Comparison of ENCODE assay signal across 9 mouse cellular contexts in the genomic region with DNA sequence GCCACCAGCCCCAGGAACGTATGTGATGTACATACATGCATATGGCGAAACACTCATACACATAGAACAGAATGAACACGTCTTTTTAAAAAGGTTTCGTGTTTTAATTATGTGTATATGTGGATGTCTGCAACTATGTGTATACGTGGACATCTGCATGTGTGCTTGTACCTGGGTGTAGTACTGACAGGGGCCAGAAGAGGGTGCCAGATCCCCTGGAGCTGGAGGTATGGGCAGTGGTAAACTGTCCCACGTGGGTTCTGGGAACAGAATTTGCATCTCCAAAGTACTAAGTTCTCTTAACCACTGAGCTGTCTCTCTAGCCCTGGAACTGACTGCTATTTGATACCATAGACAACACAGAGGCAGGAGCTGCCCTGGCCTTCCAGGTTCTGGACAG. TPM values are rescaled to one million over a fixed set of nuclear protein-coding genes. Genes with fewer than 3 reads are reported as not detected.
DNase-seq lines count a peak whose midpoint lies in the region.
"Had no signal": no experiment of that assay in that cellular context is flagged by ENCODE, and none has a peak within 500 bp of the region (broad histone marks: within the 10 kb centered on the region; RNA-seq: fewer than 3 reads in every experiment).

No protein-coding gene starts in this region.

- intact Hi-C loops in gastrocnemius, postnatal 14 days (cut with DNase I; ENCODE audit: low total_unique reads) = no loop called here

- DNase-seq in gastrocnemius, postnatal 14 days = peak; percentile 39
- DNase-seq in gastrocnemius, adult 8-10 months (ENCODE audit: low spot score in 2 of 2) = no peak
- peak; percentile 61 for DNase-seq in right cerebral cortex, postnatal 4 days
- no peak for DNase-seq in right cerebral cortex, postnatal 25 days
- DNase-seq in cerebellum, postnatal 36 days = peak; percentile 59 to 61
- peak; percentile 54 for DNase-seq in lung, postnatal 10 days
- no peak for DNase-seq in frontal cortex, postnatal 14 days (ENCODE audit: low spot score in 2 of 2)
- DNase-seq in gastrocnemius, adult 18-20 months (ENCODE audit: low spot score) = no peak

RNA-seq across cellular contexts. Expression of gene Cd2, which starts 30.4 kb away (rescaled TPM):
- under 1 TPM in 1 of 2 experiments, not detected in 1; 0.18 TPM for total RNA-seq in gastrocnemius, postnatal 14 days (2021)
- total RNA-seq in gastrocnemius, adult 8-10 months (2022) = not detected
- not detected for total RNA-seq in gastrocnemius, adult 18-20 months (2021)
- total RNA-seq: left cerebral cortex, postnatal 10 days had no signal

RNA-seq across cellular contexts. Expression of gene Igsf3, which starts 58.8 kb away (rescaled TPM):
- total RNA-seq in gastrocnemius, postnatal 14 days (2021) = 10 to 100 TPM in 1 of 2 experiments, 1 to 10 TPM in 1; 6.6 to 10.6 TPM
- 1 to 10 TPM; 3.1 to 4.4 (median 3.4) TPM for total RNA-seq in gastrocnemius, adult 8-10 months (2022)
- total RNA-seq in gastrocnemius, adult 18-20 months (2021) = 1 to 10 TPM; 2.9 to 3.7 TPM

Comparison
In these comparisons a context has a peak if more than half of its experiments do, and no peak if none do; other contexts are left out.
1. DNase-seq: peak in gastrocnemius, postnatal 14 days (single experiment), right cerebral cortex, postnatal 4 days (single experiment), cerebellum, postnatal 36 days (2 of 2) and lung, postnatal 10 days (single experiment); none in gastrocnemius, adult 8-10 months (0 of 2), right cerebral cortex, postnatal 25 days (single experiment), frontal cortex, postnatal 14 days (0 of 2) and gastrocnemius, adult 18-20 months (single experiment).